Mouse (Mus musculus): ENCODE data around the gene Ntrk1.

GRCm38 (mm10) chr3:87783282-87784023 is 11.5 kb downstream of the Ntrk1 start:
- TF ChIP-seq CTCF (IDR thresholded peaks at IDR 0.05; ENCODE audit: extremely low read depth, insufficient read depth, insufficient read length, insufficient replicate concordance) (no peak), POLR2A (IDR thresholded peaks at IDR 0.05; ENCODE audit: low read depth, low read length) (no peak)

Data from spleen, adult 2 months (tissue).